Mouse (Mus musculus) layer of hippocampus, postnatal 36 days (tissue): ENCODE results near the gene Speg. TPM values are rescaled to one million over a fixed set of nuclear protein-coding genes. Genes with fewer than 3 reads are reported as not detected.

ENCODE experiments used
- DNase-seq, 2 experiments: peaks; one replicate each; pipeline ENCODE4 v3.0.0; 2022
- total RNA-seq, 2 experiments: library from RNA; stranded (reverse); gene quantifications; 2 replicates each; pipeline ENCODE4 v1.2.3; 2021

The Speg gene
- total RNA-seq, 2 experiments from 2014 or later, result 166 to 180 TPM

- no peak for DNase-seq
These were observed 87.5 kb downstream of the Speg start for GRCm38 (mm10) chr1:75462636-75463035.

- no peak for DNase-seq
These were observed 88.6 kb downstream of the Speg start for GRCm38 (mm10) chr1:75463652-75464204.

- peak; percentile 81 to 84 for DNase-seq
These were observed 92.3 kb downstream of the Speg start for GRCm38 (mm10) chr1:75467215-75467927.

GRCm38 (mm10) chr1:75469287-75469825 is 94.3 kb downstream of the Speg start:
- DNase-seq, result no peak

- no peak for DNase-seq
These were observed 101.3 kb downstream of the Speg start for GRCm38 (mm10) chr1:75476441-75476840.

GRCm38 (mm10) chr1:75477264-75477965 is 102.3 kb downstream of the Speg start:
- peak; percentile 79 to 86 for DNase-seq

GRCm38 (mm10) chr1:75477966-75478290 is 102.8 kb downstream of the Speg start:
- DNase-seq, result peak in 1 of 2 experiments; percentile 29

- no peak for DNase-seq
These were observed 103.4 kb downstream of the Speg start for GRCm38 (mm10) chr1:75478497-75478896.

- DNase-seq, result peak; percentile 98 to 99
These were observed 104.0 kb downstream of the Speg start, which contains the start of the genes Chpf and Tmem198 for GRCm38 (mm10) chr1:75478916-75479634. Gene Chpf (minus strand): TSS chr1:75479307. Gene Tmem198 (plus strand): TSS chr1:75479532.

- peak in 1 of 2 experiments; percentile 35 for DNase-seq
These were observed 104.5 kb downstream of the Speg start for GRCm38 (mm10) chr1:75479635-75479989.

GRCm38 (mm10) chr1:75480036-75480435 is 104.9 kb downstream of the Speg start:
- no peak for DNase-seq

GRCm38 (mm10) chr1:75480735-75481134 is 105.6 kb downstream of the Speg start:
- DNase-seq, result peak in 1 of 2 experiments; percentile 23

Other genes starting within 250 kb of the Speg start
- under 1 TPM; 0.23 to 0.27 TPM for gene Slc23a3, start 241.4 kb upstream of the Speg start, total RNA-seq
- 10 to 100 TPM; 26.9 to 33.0 TPM for gene Cnppd1, start 232.6 kb upstream of the Speg start, total RNA-seq
- 100 to 1,000 TPM; 177 to 178 TPM for gene Retreg2, start 232.5 kb upstream of the Speg start, total RNA-seq
- 10 to 100 TPM; 31.2 to 36.2 TPM for gene Zfand2b, start 206.7 kb upstream of the Speg start, total RNA-seq
- 10 to 100 TPM; 26.1 to 27.2 TPM for gene Abcb6, start 194.9 kb upstream of the Speg start, total RNA-seq
- gene Ankzf1, start 183.1 kb upstream of the Speg start, total RNA-seq, result 10 to 100 TPM; 25.4 to 28.1 TPM
- 100 to 1,000 TPM; 113 to 114 TPM for gene Atg9a, start 183.1 kb upstream of the Speg start, total RNA-seq
- gene Glb1l, start 164.5 kb upstream of the Speg start, total RNA-seq, result 10 to 100 TPM; 13.0 to 19.1 TPM
- gene Stk16, start 164.5 kb upstream of the Speg start, total RNA-seq, result 10 to 100 TPM; 88.0 to 89.0 TPM
- gene Tuba4a, start 155.4 kb upstream of the Speg start, total RNA-seq, result 100 to 1,000 TPM; 517 to 555 TPM
- not detected for gene A630095N17Rik, start 143.2 kb upstream of the Speg start, total RNA-seq
- gene Dnajb2, start 138.9 kb upstream of the Speg start, total RNA-seq, result 10 to 100 TPM; 74.3 to 75.8 TPM
- 100 to 1,000 TPM; 372 to 375 TPM for gene Ptprn, start 110.8 kb upstream of the Speg start, total RNA-seq
- 100 to 1,000 TPM in 1 of 2 experiments, 10 to 100 TPM in 1; 81.7 to 106 TPM for gene Resp18, start 96.9 kb upstream of the Speg start, total RNA-seq
- 10 to 100 TPM; 39.4 to 46.7 TPM for gene Dnpep, start 57.3 kb upstream of the Speg start, total RNA-seq
- gene Des, start 15.0 kb upstream of the Speg start, total RNA-seq, result 1 to 10 TPM in 1 of 2 experiments, under 1 TPM in 1; 0.72 to 1.1 TPM
- gene Gmppa, start 60.6 kb downstream of the Speg start, total RNA-seq, result 10 to 100 TPM; 63.6 to 73.5 TPM
- gene Asic4, start 75.1 kb downstream of the Speg start, total RNA-seq, result 1 to 10 TPM; 6.5 to 7.4 TPM
- gene Chpf, start 104.0 kb downstream of the Speg start, total RNA-seq, result 10 to 100 TPM; 76.8 to 82.8 TPM
- gene Tmem198, start 104.2 kb downstream of the Speg start, total RNA-seq, result 10 to 100 TPM; 68.8 to 71.4 TPM
- gene Obsl1, start 131.2 kb downstream of the Speg start, total RNA-seq, result 10 to 100 TPM; 24.1 to 26.3 TPM
- 10 to 100 TPM; 16.4 to 16.6 TPM for gene Inha, start 131.8 kb downstream of the Speg start, total RNA-seq
- 10 to 100 TPM; 26.7 to 27.7 TPM for gene Stk11ip, start 146.2 kb downstream of the Speg start, total RNA-seq
- 100 to 1,000 TPM; 104 to 109 TPM for gene Slc4a3, start 171.0 kb downstream of the Speg start, total RNA-seq